Mouse (Mus musculus): Measurements from ENCODE around the gene Dcps.

DNA sequence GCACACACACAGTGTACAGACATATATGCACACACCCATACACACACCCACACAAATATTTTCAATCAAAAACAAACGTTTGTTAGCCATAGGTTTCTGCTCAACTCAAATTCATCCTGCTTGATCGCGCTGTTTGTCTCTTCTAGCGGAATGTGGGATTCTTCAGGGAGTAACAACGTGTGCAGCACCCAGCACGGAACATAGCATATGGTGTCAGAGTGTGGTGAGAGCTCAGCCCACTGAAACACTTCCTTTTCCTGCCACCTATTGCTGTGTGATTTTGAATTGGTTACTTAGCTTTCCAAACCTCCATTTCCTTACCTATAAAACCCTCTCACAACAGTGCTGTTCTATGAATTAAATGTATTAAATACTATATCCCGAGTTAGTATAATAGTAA is 5.8 kb downstream of the Dcps start:
- TF ChIP-seq MYOD1 (IDR thresholded peaks at IDR 0.05; ENCODE audit: control insufficient read depth in 1 of 3, insufficient read length in 2 of 3, low read depth in 2 of 3) (no peak), POLR2A (IDR thresholded peaks at IDR 0.05; ENCODE audit: insufficient read length, low read depth) (no peak), TCF12 (IDR thresholded peaks at IDR 0.05; ENCODE audit: insufficient read depth, poor library complexity, severe bottlenecking) (no peak), POLR2AphosphoS2 (IDR thresholded peaks at IDR 0.05; ENCODE audit: insufficient read length, low read depth) (no peak), USF1 (IDR thresholded peaks at IDR 0.05; ENCODE audit: low read depth) (no peak), MAX (IDR thresholded peaks at IDR 0.05; ENCODE audit: low read depth) (no peak)

Data from myocyte (in vitro differentiated cells).